Mouse (Mus musculus): ENCODE results near the gene A630095N17Rik.

DNA sequence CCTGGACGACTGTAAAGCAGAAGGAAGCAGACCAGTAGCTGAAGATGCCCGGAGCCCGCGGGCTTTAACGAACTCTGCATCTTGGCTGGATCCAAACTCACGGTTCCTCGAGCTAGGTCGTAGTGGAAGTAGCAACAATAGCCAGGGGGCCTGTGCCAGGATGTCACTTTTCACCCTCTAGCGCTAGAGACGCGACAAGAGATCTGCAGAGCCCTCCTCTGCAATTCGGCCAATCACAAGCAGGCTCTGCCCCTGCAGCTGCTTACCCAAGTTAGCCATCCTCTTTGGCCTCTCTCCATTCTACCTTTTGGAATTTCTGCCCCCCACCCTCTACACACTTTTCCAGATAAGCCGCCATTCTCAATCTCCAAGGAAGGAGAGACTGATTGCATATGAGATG lies 46.3 kb upstream of the A630095N17Rik start, which contains the start of gene Resp18:
- TF ChIP-seq CTCF (IDR thresholded peaks at IDR 0.05; ENCODE audit: insufficient read depth, low read length) (no peak), POLR2A (IDR thresholded peaks at IDR 0.05; ENCODE audit: borderline replicate concordance, extremely low read depth, low read depth, low read length) (no peak)

Data from lung, adult 2 months (tissue).